Mouse (Mus musculus): Measurements from ENCODE around the gene Rnf152.

DNA sequence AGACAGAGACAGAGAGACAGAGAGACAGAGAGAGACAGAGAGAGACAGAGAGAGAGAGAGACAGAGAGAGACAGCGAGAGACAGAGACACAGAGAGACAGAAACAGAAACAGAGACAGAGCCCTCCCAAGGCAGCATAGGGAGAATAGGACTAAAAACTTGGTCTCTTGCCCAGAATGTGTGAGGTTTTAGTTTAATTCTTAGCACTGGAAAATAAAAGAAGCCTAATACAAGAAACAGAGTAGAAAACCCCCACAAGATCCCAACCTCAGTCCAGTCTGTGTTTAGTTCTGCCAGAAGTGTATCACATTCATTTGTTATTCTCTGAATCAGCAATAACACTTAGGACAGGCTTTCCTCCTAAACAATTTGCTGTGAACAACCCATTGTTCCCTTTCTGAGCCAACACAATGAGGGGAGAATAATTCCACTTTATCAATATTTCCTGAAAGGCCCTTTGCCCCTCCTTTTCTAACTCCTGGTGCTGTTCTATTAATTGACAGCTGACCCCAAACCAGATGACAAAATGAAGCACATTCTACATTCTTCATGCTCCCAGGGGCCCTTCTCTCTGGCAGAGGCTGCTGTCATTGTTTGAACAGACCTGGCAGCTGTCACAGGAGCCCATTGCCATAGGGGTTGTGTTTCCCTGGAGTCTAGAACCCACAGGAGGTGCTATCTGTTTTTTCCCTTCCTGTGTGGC is 44.5 kb downstream of the Rnf152 start:
- TF ChIP-seq CTCF (IDR thresholded peaks at IDR 0.05; ENCODE audit: control insufficient read depth, insufficient read depth, insufficient read length) (no peak), MYOD1 (IDR thresholded peaks at IDR 0.05; ENCODE audit: control insufficient read depth, insufficient read length, low read depth) (no peak), FOSL1 (IDR thresholded peaks at IDR 0.05; ENCODE audit: insufficient read depth, low read length, poor library complexity, severe bottlenecking) (no peak), USF1 (IDR thresholded peaks at IDR 0.05; ENCODE audit: low read depth) (no peak), MYOG (IDR thresholded peaks at IDR 0.05; ENCODE audit: control insufficient read depth, extremely low read depth, insufficient read length) (no peak), CEBPB (IDR thresholded peaks at IDR 0.05; ENCODE audit: low read depth) (no peak), MAX (IDR thresholded peaks at IDR 0.05) (no peak)

Measured in C2C12 (cell line).